Mouse (Mus musculus) myocyte (in vitro differentiated cells): Measurements from ENCODE around the gene Fosb.

Experiments
- CEBPB ChIP-seq: IDR thresholded peaks from 2 replicates; pipeline ENCODE4 v1.6.1; 2011; ENCODE audit warnings: mild to moderate bottlenecking, moderate library complexity; ENCODE audit not compliant: poor library complexity, insufficient read depth, severe bottlenecking
- MAX ChIP-seq: IDR thresholded peaks from one replicate; pipeline ENCODE4 v1.6.1; 2011; ENCODE audit warnings: low read depth, mild to moderate bottlenecking, control low read depth
- POLR2A ChIP-seq: IDR thresholded peaks from one replicate; pipeline ENCODE4 v1.6.1; 2011; ENCODE audit warnings: low read depth, mild to moderate bottlenecking, control low read depth, moderate library complexity; ENCODE audit not compliant: insufficient read length
- SRF ChIP-seq: IDR thresholded peaks from one replicate; pipeline ENCODE4 v1.6.1; 2011; ENCODE audit warnings: low read depth; ENCODE audit not compliant: control insufficient read depth, insufficient read length
- TCF12 ChIP-seq: IDR thresholded peaks from one replicate; pipeline ENCODE4 v1.6.1; 2011; ENCODE audit warnings: mild to moderate bottlenecking, control low read depth; ENCODE audit not compliant: poor library complexity, insufficient read depth, severe bottlenecking
- TCF3 ChIP-seq: IDR thresholded peaks from one replicate; pipeline ENCODE4 v1.6.1; 2011; ENCODE audit warnings: low read depth, control low read depth; ENCODE audit not compliant: insufficient read length

DNA sequence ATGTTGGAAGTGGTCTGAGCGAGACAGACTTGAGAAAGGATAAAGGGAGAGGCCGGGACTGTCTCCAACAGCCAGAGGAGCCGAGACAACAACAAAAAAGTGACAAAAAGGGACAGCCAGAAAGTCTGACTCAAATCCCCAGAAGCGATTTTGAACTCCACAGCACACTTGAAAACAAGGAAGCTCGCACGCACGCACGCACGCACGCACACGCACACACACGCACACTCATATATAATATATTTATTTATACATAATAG is 6.9 kb downstream of the Fosb start:
- TF ChIP-seq POLR2A = no peak
- no peak for TF ChIP-seq CEBPB
- no peak for TF ChIP-seq TCF3
- no peak for TF ChIP-seq SRF
- no peak for TF ChIP-seq MAX
- no peak for TF ChIP-seq TCF12
